Mouse (Mus musculus): ENCODE measurements around the gene Grpel1.

- no peak for TF ChIP-seq ZC3H11A (IDR thresholded peaks at IDR 0.05; ENCODE audit: borderline replicate concordance, low read depth, low read length)
- TF ChIP-seq CHD2 (IDR thresholded peaks at IDR 0.05; ENCODE audit: low read depth, low read length), result no peak
- no peak for TF ChIP-seq ZNF384 (IDR thresholded peaks at IDR 0.05; ENCODE audit: low read depth, low read length)
- TF ChIP-seq HCFC1 (IDR thresholded peaks at IDR 0.05; ENCODE audit: borderline replicate concordance, insufficient read depth, low read length), result no peak
Measured at GRCm38 (mm10) chr5:36508351-36508750, 43.6 kb downstream of the Grpel1 start.
